Mouse (Mus musculus) cerebellum, adult 11-12 months (tissue): ENCODE results near the gene 2210016L21Rik.
"Not testable (repeated sequence)": the region's sequence is repeated elsewhere in the genome, so short reads cannot be mapped to it uniquely, and the experiment has no call there.

Experiments used
- DNase-seq: peaks from one replicate; pipeline ENCODE4 v3.0.0; 2022

2210016L21Rik gene

DNA sequence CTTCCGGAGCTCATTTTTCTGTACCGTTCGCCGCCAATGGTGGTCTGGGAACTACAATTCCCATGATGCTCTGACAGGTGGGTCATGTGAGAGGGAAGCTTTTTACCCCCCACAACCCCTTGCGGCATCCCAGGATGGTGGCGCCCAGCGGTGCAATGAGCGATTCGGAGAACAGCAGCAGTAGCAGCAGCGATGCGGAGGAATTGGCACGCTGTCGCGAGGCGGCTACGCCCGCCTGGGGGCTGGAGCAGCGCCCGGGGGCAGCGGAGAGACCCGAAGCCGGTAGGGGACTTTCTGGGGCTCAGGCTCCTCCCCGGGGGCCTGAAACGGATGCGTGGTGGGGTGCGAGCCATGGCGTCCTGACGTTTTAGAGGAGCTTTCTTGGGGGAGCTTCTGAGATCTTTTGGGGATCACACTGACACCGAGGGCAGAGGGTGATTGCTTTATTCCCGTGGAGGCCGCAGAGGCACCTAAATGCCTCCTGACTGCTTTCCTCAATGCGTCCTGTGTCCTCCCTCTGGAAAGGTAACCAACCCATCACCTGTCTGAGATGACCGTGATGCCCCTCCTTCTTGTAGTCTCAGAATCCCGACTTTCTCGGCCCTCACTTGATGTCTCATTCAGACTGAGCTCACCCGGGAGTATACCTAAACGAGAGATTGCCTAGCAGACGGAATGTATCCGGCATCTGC lies at the start of gene 2210016L21Rik:
Gene 2210016L21Rik (plus strand): TSS at position 85 of the 692 bp plus-strand sequence.
- DNase-seq = peak; percentile 85

DNA sequence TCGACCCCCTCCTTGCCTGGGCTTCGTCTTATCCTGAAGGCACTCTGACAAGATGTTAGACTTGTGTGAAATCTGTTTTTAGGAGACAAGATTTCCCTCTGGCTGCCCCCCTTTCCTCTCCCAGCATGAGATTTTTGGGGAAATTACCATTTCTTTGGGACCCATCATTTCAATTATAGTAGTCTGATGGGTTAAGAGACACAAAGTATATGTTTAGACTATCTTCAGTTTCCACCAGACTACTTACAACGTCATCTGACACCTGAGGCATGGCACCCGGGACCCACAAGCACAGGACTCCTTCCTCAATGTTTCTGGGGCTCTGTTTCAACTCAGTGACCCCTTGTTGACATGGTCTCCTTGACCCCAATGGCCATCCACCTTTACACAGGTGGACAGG lies 46.4 kb upstream of the 2210016L21Rik start:
- DNase-seq = no peak

DNA sequence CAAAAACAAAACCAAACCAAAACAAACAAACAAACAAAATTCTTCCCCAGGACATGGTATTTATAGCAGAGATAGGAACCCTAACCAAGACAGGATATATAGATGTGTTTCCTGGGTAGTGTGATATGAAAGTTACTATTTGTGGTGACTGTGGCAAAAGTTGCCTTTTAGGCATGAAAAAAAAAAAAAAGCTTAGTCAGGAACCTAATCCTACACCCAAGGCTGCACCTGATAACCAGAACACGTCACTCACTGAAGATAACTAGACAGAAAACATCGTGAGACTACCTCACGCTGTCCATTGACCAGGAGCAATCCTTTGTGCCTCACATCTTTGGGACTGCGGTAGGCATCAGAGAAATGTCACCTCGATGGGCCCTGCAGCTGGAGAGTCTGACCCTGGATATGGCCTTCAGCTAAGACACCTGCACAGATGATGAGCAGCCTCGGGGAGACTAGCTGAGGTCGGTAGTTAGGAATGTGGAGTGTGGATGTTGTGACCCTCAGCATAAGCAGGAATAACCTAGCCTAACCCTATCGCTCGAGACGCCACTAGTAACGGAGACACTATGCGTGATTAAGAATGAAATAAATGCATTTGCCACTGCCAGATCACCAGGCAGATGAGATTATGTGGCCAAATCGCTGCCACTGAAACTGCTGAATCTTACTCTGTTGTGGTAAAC lies 45.1 kb upstream of the 2210016L21Rik start, which contains the start of gene Oasl2:
Gene Oasl2 (plus strand): TSS at position 249 of the 686 bp plus-strand sequence.
- no peak for DNase-seq

DNA sequence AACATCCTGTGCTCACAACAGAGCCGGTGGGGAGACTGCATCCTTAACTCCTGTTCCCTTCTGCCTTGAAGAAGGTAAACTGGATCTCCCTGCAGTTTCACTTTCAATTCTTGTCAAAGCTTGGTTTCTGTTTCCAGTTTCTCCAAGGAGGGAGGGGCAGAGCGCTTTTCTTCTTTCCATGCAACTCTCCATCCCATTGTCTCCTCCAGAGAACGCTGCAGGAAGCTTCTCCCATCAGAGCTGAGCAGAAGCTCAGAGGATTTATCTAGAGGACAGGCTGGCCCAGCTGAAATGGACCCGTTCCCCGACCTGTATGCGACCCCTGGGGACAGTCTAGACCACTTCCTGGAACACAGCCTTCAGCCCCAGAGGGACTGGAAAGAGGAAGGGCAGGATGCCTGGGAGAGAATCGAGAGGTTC lies 44.6 kb upstream of the 2210016L21Rik start:
- DNase-seq = no peak

DNA sequence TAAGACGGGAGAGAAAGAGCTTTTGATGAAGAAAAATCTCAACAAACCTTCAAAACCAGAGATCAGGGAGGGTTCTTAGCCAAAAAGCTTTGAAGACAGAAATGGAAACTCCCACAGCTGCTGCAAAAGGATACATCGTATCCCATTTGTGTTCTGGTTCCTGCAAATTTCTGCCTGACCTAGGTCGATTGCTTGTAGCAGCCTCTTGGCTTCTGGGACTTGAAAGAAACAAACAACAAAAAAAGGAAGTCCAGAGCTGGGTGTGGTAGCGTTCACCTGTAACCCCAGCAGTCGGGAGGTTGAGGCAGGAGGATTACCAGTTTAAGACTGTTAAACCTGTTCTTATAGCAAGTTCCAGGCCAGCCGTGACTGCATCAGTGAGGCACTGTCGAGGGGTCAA lies 43.1 kb upstream of the 2210016L21Rik start:
- DNase-seq = no peak

DNA sequence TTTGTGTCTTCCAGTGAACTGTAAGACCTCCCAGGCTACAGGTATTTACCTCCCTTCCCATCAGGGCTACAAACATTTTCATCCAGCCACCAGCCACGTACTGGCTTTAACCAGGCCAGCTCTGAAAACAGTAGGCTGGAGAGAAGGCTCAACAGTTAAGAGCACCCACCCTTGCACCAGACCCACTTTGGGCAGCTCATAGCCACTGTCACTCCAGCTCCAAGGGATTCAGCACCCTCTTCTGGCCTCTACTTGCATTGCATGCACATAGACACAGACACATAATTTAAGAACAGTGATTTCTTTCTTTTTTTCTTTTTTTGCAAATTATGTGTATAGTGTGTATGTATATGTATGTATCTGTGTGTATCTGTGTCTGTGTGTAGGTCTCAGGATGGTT lies 39.5 kb upstream of the 2210016L21Rik start:
- DNase-seq = no peak

DNA sequence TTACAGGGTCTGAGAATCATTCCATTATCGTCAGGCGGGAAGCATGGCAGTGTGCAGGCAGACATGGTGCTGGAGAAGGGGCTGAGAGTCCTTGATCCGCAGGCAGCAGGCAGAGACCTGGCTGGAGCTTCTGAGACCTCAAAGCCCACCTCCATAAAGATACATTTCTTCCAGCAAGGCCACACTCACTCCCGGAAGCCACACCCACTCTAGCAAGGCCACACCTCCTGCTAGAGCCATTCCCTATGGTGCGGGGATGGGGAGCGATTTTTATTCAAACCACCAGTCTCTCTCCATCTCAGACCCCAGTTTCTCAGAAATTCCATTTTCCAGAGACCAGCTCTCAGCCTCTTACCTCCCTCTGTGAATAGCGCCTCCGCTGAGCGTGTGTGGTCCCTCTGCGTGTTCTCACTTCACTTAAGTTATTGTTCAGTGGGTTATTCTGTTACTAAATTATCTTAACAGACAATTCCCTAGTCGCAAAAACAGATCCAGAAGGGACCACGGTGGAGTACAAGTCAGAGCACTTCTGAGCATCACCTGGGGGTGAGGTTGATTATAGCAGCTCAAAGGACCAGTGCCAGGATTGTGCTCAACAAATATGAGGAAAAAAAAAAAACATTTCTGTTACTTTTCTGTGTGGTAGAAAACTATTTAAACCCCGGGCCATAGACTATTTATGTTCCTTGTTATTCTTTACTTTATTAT lies 33.2 kb upstream of the 2210016L21Rik start:
- DNase-seq = no peak

DNA sequence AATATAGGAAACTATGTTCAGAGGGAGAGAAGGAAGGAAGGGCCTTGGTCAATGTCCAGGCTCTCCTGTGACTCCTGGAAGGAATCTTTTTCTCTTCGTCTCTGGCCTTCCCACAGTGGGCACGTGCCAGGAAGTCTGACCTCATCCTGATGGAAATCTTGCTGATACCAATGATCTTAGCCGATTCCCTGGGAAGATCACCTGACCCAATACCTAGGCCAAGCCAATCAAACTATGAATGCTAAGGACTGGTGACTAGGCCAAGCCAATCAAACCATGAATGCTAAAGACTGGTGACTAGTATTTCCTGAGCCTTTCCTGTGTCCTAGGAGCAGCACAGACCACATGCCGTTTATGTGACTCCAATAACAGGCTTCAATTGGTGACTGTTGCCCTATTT lies 28.3 kb upstream of the 2210016L21Rik start:
- no peak for DNase-seq

DNA sequence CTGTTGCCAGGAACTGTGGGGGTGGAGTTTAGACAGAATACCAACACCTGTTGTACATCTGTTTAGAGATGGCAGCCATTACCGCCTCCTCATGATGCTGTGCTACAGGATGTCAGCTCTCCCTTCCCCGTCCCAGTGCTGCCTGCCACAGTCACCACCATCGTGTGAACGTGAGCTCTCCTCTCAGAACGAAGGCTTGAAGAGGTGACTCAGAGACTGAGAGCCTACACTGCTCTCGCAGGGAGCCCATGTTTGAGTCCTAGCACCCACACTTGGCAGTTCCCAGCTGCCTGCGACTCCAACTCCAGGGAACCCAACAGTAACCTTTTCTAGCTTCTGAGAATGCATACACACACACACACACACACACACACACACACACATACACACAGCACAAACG lies 27.1 kb upstream of the 2210016L21Rik start:
- DNase-seq = no peak

DNA sequence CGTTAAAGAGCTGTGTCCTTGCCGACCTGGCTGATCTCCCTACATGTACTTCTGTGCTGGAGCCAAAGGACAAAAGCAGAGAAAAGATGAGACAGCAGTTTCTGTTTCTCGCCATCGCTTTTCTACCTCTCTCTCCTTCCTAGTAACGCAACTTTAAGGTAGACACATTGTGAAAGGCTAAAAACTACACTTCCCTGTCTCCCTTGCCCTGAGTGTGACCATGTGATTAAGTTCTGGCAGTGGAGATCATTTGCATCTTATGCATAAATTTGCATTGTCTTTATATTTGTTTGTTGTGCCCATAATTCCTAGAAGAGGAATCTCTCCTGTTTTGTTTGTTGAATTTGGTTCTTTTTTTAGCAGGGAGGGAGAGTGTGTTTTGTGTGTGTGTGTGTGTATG lies 26.1 kb upstream of the 2210016L21Rik start:
- DNase-seq = no peak

DNA sequence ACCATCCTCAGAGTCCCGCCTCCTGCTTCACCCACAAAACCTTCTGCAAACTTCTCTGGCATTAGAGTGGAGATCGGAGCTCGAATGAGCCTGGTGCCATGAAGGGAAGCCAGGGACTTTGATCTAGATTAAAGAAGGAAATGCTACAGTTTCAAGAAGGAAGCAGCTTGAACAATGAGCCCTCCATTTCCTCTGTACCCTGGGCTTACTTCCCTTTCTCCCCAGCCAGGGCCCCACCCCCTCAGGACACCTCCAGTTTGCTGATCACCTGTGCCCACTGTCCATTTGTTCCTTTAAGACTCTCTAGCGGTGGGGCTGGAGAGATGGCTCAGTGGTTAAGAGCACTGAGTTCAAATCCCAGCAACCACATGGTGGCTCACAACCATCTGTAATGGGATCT lies 25.2 kb upstream of the 2210016L21Rik start:
- DNase-seq = no peak

DNA sequence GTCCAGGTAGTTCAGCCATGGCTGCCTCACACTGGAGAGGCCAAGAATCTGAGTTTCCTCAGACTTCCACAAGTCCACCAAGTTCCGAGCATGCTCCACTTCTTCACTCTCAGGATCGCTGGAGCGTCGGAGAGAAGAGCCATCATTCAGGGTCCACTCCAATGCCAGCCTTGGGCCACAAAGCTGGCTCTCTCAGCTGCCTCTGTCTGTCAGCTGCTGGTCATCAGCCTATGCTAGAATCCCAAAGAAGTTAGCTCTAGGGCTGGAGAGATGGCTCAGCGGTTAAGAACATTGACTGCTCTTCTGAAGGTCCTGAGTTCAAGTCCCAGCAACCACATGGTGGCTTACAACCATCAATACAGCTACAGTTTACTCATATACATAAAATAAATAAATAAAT lies 24.6 kb upstream of the 2210016L21Rik start:
- not testable (repeated sequence) for DNase-seq

DNA sequence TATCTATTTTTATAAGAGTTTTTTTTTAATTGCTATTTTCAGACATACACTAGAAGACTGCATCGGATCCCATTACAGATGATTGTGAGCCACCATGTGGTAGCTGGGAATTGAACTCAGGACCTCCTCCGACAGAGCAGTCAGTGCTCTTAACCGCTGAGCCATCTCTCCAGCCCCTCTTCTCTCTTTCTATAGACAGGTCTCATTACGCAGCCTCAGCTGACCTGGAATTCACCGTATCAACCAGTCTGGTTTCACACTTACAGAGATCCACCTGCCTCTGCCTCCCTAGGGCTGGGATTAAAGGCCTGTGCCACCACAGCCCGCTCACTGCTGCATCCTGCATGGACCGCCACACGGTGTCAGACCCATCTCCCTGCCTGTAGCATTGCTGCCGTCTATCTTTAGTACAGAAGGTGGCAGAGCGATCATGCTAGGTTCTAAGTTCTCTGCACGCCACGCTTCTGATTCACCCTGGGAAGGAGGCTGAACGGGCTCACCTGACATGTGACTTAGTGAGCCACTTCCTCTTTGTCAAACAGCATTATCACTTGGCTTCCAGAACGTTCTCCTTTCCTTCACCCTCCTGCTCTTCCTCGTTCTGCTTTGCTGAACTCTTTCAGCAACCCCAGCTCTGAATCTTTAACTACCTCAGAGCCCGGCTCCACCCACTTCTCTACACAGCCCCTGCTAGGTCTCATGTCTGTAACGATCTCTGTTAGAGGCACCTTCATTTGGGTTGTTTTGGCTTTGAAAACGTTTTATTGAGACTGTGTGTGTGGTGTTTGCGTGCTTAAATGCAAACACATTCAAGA lies 20.2 kb upstream of the 2210016L21Rik start:
- DNase-seq = no peak

DNA sequence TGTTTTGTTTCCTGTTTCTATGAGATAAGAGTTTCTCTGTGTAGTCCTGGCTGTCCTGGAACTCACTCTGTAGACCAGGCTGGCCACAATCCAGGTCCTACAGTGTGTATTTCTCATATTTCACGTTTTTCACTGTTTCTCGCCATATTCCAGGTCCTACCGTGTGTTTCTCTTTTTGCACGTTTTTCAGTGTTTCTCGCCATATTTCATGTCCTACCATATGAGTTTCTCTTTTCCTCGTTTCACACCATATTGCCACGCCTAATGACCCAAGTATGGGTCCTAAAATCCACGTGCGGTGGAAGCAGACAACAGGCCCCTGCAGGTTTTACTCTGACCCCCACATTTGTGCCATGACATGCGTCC lies 19.6 kb upstream of the 2210016L21Rik start:
- DNase-seq = no peak

DNA sequence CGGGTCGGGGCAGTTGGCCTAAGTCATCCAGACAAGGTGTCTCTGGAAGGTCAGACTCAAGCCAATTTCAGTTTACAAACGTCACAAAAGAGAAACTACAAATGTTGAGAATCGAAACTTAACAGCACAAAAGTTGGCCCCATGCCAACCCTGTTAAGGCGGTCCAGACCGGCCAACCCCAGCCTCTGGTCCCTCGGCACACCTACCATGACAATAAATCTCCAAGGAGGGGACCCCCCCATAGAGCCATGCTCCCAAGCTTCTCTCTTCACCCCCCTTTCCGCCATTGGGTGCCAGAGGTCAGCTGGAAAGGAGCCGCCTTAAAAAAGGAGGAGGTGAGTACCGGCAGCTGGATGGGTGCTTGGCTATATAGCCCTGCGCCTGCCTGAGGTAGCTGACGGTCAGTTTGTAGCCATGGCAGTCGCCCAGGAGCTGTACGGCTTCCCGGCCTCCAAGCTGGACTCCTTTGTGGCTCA lies 18.9 kb upstream of the 2210016L21Rik start, which contains the start of gene Oasl1:
Gene Oasl1 (plus strand): TSS at position 243 of the 476 bp plus-strand sequence.
- DNase-seq = no peak

DNA sequence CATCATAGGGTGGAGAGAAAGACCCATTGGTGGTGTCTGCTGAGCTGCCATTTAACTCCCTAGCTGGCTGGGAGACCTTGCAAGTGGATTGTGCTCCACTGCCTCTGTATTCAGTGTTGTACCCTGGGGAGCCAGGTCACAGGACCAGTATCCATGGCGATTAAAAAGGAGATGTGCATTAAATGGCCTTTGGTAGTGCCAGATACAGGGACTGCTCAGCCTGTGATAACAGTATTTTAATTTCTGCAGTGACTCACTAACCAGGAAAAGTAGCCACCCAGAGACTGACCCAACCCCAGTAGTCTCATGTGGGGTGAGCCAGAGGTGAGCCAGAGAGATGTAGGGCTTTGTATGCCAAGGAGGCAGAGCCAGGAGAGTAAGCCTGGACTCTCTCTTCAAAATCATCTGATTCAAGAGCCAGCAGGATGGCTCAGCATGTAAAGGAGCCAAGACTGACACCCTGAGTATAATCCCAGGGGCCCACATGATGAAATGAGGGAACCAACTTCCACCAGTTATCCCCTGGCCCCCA lies 15.7 kb upstream of the 2210016L21Rik start:
- DNase-seq = no peak

DNA sequence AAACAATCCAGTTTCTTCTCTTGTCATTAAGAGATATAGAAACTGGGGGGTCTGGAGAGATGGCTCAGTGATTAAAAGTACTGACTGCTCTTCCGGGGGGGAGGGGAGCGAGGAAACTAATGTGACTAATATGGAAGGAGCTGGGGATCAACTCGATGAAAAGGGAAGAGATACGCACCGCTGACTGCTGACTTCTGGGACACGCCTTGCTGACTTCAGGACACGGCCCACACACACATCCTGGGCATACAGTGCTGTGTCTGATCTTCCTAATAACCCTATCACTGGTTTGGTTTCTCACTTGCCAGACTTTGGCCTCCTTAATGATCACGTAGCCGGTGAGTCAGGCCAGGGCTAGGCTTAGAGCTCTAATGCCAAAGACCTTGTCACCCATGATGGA lies 15.2 kb upstream of the 2210016L21Rik start:
- DNase-seq = no peak

DNA sequence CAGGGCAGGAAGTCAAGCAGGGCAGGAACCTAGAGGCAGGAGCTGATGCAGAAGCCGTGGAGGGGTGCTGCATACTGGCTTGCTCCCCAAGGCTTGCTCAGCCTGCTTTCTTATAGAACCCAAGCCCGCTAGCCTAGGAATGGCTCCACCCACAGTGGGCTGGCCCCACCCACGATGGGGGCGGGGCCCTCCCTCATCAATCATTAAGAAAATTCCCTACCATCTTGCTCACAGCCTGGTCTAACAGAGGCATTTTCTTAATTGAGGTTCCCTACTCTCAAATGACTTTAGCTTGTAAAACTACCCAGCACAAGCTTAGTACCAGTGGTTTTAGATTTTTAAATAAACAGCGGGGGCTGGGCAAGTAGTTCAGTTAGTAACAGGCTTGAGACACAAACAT lies 10.3 kb upstream of the 2210016L21Rik start:
- no peak for DNase-seq

DNA sequence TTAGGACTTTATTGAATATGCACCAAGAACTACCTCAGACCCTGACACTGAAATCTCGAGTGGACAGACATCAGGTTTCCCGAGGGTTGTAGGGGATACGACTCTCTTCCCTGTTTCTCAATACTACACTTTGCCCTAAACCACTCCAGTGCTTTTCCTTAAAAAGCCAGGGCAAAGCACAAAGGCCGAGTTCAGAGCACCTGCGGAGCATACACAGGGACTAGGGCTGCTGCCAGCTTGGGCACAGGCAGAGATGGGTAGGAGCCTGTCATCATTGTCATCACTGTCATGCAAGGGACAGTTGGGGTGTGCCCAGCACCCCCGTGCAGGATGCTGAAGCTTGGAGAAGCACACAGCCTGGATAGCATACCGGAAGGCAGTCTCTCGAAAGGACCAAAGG lies 8.8 kb upstream of the 2210016L21Rik start:
- DNase-seq = no peak

DNA sequence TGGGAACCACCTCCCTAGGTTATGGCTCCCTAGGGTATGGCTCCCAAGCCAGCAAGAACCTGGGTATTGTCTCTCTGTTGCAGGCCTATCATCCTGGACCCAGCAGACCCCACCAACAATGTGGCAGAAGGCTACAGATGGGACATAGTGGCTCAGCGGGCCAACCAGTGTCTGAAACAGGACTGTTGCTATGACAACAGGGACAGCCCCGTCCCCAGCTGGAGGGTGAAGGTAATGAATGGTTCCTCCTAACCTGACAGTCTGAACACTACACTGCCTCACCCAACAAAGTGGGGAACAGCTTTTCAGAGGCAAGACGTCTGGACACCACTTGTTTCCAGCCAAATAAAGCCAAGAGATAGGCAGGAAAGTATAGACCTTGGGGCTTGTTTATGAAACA lies 6.1 kb upstream of the 2210016L21Rik start:
- DNase-seq = no peak

DNA sequence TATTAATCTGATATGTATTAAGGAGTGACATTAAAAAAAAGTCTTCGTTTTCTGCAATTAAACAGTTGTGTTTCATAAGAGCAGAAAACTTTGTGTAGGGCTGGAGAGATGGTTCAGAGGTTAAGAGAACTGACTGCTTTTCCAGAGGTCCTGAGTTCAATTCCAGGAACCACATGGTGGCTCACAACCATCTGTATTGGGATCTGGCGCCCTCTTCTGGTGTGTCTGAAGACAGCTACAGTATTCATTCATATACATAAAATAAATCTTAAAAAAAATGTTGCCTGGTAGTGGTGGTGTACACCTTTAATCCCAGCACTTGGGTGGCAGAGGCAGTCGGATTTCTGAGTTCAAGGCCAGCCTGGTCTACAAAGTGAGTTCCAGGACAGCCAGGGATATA lies 820 bp upstream of the 2210016L21Rik start:
- not testable (repeated sequence) for DNase-seq

DNA sequence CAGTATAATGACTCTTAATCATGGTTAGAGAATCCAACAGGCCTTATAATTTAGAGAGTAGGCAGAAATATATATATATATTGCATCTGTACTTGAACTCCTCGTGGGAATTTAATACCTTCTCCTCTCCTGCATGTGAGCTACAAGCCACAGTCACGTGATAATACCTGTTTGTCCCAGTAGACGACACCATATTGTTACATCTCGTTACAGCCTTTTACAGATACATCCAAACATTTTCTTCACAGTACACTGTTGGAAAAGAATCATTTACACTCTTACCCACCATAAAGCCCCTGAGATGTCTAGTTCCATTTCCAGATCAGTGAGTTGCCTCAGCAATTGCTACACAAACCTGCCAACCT lies 790 bp downstream of the 2210016L21Rik start:
- DNase-seq = no peak

DNA sequence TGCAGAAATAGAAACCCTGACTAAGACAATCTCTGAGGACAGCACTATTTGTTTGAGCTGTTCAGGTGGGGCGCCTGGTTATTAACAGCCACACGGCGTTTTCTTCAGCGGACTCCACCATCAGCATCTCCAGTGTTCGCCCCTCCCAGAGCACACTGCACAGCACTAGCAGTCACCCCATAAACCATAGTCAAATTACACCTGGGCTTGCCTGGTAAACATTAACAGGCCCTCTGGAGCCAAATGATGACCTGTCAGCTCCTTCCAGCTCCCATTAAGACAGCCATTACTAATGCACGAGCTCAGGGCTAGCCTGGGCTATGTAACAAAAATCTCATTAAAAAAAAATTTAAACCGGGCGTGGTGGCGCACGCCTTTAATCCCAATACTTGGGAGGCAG lies 3.1 kb downstream of the 2210016L21Rik start:
- no peak for DNase-seq
